Mouse (Mus musculus): Measurements from ENCODE around the gene Camk1d. TPM values are rescaled to one million over a fixed set of nuclear protein-coding genes. Genes with fewer than 3 reads are reported as not detected.

The Camk1d gene
- total and polyA plus RNA-seq, 3 experiments = 2.6 to 10.8 (median 6.8) TPM

DNA sequence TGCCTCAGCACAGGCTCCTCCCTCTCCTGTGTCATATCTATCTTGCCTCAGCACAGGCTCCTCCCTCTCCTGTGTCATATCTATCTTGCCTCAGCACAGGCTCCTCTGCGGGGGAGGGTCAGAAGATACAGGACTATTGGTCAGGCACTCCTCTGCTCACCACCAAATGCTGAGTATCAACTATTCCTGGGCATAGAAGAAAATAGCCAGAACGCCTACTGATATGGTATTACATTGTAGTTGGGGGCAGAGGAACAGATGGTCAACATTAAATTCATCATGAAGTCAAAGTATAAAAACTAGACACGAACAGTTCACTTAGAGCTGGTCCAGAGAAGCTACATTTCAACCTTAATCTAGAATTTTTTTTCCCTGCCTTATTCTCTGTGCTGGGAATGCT lies 395.2 kb downstream of the Camk1d start:
- Histone ChIP-seq H3K9me3 (replicated peaks) (no peaks in the 10 kb centered on the region), H3K36me3 (replicated peaks) (no peaks in the 10 kb centered on the region), H3K4me3 (ENCODE audit: low read depth, low read length) (no peak overlapping the region), H3K4me1 (ENCODE audit: insufficient read depth, low read depth, low read length) (peaks cover 3% of the 10 kb centered on the region; the same call in 1 of the 2 replicates), H3K27me3 (ENCODE audit: insufficient read depth, low read length) (no peaks in the 10 kb centered on the region)
- TF ChIP-seq TAL1 (conservative IDR thresholded peaks at IDR 0.05; ENCODE audit: low read depth, low read length) (no peak), GATA2 (IDR thresholded peaks at IDR 0.05; ENCODE audit: borderline replicate concordance, low read depth, low read length) (no peak), CTCF (IDR thresholded peaks at IDR 0.05; ENCODE audit: low read depth, low read length) (no peak), GATA1 (IDR thresholded peaks at IDR 0.05; ENCODE audit: borderline replicate concordance, low read length) (no peak), POLR2AphosphoS5 (IDR thresholded peaks at IDR 0.05; ENCODE audit: insufficient replicate concordance, low read depth, low read length) (no peak)
- ATAC-seq (ENCODE audit: extremely low read depth, insufficient number of reproducible peaks, low FRiP score, poor library complexity, severe bottlenecking) = no peak
- no peak for DNase-seq (ENCODE audit: low spot score)

GRCm38 (mm10) chr2:5316763-5317162 lies 397.6 kb downstream of the Camk1d start:
- Histone ChIP-seq H3K9me3 (replicated peaks) (no peaks in the 10 kb centered on the region), H3K4me1 (ENCODE audit: insufficient read depth, low read depth, low read length) (peaks cover 3% of the 10 kb centered on the region; the same call in 1 of the 2 replicates), H3K36me3 (replicated peaks) (no peaks in the 10 kb centered on the region), H3K27me3 (ENCODE audit: insufficient read depth, low read length) (no peaks in the 10 kb centered on the region), H3K4me3 (ENCODE audit: low read depth, low read length) (no peak overlapping the region)
- DNase-seq (ENCODE audit: low spot score) (no peak), ATAC-seq (ENCODE audit: extremely low read depth, insufficient number of reproducible peaks, low FRiP score, poor library complexity, severe bottlenecking) (no peak)
- no peak for TF ChIP-seq GATA2 (IDR thresholded peaks at IDR 0.05; ENCODE audit: borderline replicate concordance, low read depth, low read length)
- no peak for TF ChIP-seq POLR2AphosphoS5 (IDR thresholded peaks at IDR 0.05; ENCODE audit: insufficient replicate concordance, low read depth, low read length)
- no peak for TF ChIP-seq TAL1 (conservative IDR thresholded peaks at IDR 0.05; ENCODE audit: low read depth, low read length)
- no peak for TF ChIP-seq CTCF (IDR thresholded peaks at IDR 0.05; ENCODE audit: low read depth, low read length)

DNA sequence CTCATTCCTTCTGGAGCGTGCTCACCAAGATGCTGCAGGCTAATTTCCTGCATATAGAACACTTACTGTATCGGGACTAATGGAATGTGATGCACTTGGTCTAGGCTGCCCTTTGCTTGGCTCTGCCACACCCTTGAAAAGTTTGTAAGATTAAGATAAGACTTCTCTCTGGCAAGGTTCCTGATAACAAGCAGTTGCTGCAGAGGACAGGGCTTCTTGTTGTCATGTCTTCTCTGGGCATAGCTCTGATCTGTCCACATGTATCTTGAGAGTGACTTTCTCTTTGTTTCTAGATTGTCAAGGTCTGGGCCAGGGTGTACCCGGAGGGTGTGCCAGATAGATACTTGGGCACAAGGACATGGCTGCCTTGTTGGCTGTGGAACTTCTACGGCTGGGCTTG lies 398.1 kb downstream of the Camk1d start:
- H3K4me3 ChIP-seq (ENCODE audit: low read depth, low read length) = no peak overlapping the region
- H3K36me3 ChIP-seq (replicated peaks) = no peaks in the 10 kb centered on the region
- H3K9me3 ChIP-seq (replicated peaks) = no peaks in the 10 kb centered on the region
- H3K4me1 ChIP-seq (ENCODE audit: insufficient read depth, low read depth, low read length) = peaks cover 3% of the 10 kb centered on the region; the same call in 1 of the 2 replicates
- no peaks in the 10 kb centered on the region for H3K27me3 ChIP-seq (ENCODE audit: insufficient read depth, low read length)
- TF ChIP-seq GATA1 (IDR thresholded peaks at IDR 0.05; ENCODE audit: borderline replicate concordance, low read length) (no peak), GATA2 (IDR thresholded peaks at IDR 0.05; ENCODE audit: borderline replicate concordance, low read depth, low read length) (no peak), TAL1 (conservative IDR thresholded peaks at IDR 0.05; ENCODE audit: low read depth, low read length) (no peak), CTCF (IDR thresholded peaks at IDR 0.05; ENCODE audit: low read depth, low read length) (no peak), POLR2AphosphoS5 (IDR thresholded peaks at IDR 0.05; ENCODE audit: insufficient replicate concordance, low read depth, low read length) (no peak)
- ATAC-seq (ENCODE audit: extremely low read depth, insufficient number of reproducible peaks, low FRiP score, poor library complexity, severe bottlenecking) (peak; percentile 45), DNase-seq (ENCODE audit: low spot score) (no peak)

DNA sequence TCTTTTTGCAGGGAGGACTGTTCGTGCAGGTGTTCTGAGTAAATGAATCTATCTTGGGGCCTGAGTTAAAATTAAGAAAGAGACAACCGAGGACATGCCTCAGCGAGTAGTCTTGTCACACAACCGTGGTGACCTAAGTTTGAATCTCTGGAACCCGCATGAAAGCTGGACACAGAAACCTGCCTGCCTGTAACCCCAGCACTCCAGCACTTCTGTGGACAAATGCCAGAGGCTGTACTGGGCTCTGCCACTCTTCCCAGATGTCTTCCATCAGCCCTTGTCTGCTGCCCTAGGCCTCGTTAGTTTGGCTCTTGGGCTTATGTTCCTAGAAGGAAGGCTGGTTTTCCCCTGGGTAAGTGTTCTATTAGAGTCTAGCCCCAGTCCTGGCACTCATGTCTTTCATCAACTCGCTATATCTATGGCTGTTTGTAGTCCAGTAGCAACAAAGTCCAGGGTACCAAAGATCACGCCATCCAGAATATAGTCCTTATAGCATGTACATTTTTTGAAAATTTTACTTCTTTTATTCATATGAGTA lies 399.0 kb downstream of the Camk1d start:
- H3K36me3 ChIP-seq (replicated peaks) = no peaks in the 10 kb centered on the region
- ATAC-seq (ENCODE audit: extremely low read depth, insufficient number of reproducible peaks, low FRiP score, poor library complexity, severe bottlenecking) (no peak), DNase-seq (ENCODE audit: low spot score) (no peak)
- no peaks in the 10 kb centered on the region for H3K9me3 ChIP-seq (replicated peaks)
- no peak for TF ChIP-seq POLR2AphosphoS5 (IDR thresholded peaks at IDR 0.05; ENCODE audit: insufficient replicate concordance, low read depth, low read length)
- no peak for TF ChIP-seq GATA2 (IDR thresholded peaks at IDR 0.05; ENCODE audit: borderline replicate concordance, low read depth, low read length)
- TF ChIP-seq GATA1 (IDR thresholded peaks at IDR 0.05; ENCODE audit: borderline replicate concordance, low read length) = no peak
- TF ChIP-seq TAL1 (conservative IDR thresholded peaks at IDR 0.05; ENCODE audit: low read depth, low read length) = no peak
- peaks cover 3% of the 10 kb centered on the region; the same call in 1 of the 2 replicates for H3K4me1 ChIP-seq (ENCODE audit: insufficient read depth, low read depth, low read length)
- no peaks in the 10 kb centered on the region for H3K27me3 ChIP-seq (ENCODE audit: insufficient read depth, low read length)
- no peak overlapping the region for H3K4me3 ChIP-seq (ENCODE audit: low read depth, low read length)

DNA sequence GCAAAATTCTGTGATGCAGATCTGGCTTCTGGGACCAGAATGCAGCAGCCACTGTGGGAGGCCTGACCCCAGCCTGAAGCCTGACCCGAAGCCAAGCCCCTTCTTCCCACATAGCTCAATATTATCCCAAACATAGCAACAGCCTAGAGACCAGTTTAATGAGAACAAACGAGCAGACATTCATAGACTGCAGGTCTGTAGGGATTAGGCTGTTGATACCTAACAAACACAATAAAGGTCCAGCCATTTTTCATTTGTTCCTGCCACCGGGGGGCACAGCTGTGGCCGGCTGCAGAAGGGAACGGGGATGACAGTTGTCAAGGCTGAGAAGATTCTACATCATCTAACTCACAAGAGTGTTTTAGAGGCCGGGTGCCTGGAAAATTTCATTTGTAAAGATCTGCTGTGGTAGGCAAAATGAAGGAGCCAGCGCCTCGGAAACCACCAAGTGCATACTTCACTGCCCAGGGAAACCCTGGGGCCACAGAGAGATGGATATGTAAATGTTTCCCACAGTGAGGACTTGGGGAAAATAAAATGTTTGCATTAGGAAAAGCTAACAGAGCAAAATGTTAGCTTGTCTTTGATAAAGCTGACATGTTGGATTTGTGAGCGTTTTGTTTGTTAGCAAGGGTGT lies 399.7 kb downstream of the Camk1d start:
- H3K36me3 ChIP-seq (replicated peaks) = no peaks in the 10 kb centered on the region
- DNase-seq (ENCODE audit: low spot score) = no peak
- TF ChIP-seq GATA1 (IDR thresholded peaks at IDR 0.05; ENCODE audit: borderline replicate concordance, low read length) = no peak
- TF ChIP-seq GATA2 (IDR thresholded peaks at IDR 0.05; ENCODE audit: borderline replicate concordance, low read depth, low read length) = no peak
- no peak for TF ChIP-seq TAL1 (conservative IDR thresholded peaks at IDR 0.05; ENCODE audit: low read depth, low read length)
- TF ChIP-seq POLR2AphosphoS5 (IDR thresholded peaks at IDR 0.05; ENCODE audit: insufficient replicate concordance, low read depth, low read length) = no peak
- TF ChIP-seq CTCF (IDR thresholded peaks at IDR 0.05; ENCODE audit: low read depth, low read length) = no peak

GRCm38 (mm10) chr2:5305156-5305555 lies 409.2 kb downstream of the Camk1d start:
- ATAC-seq (ENCODE audit: extremely low read depth, insufficient number of reproducible peaks, low FRiP score, poor library complexity, severe bottlenecking) = no peak
- Histone ChIP-seq H3K27me3 (ENCODE audit: insufficient read depth, low read length) (no peaks in the 10 kb centered on the region; the same call in 1 of the 2 replicates), H3K4me3 (ENCODE audit: low read depth, low read length) (no peak overlapping the region), H3K36me3 (replicated peaks) (no peaks in the 10 kb centered on the region), H3K4me1 (ENCODE audit: insufficient read depth, low read depth, low read length) (no peaks in the 10 kb centered on the region), H3K9me3 (replicated peaks) (no peaks in the 10 kb centered on the region)
- no peak for DNase-seq (ENCODE audit: low spot score)
- no peak for TF ChIP-seq GATA1 (IDR thresholded peaks at IDR 0.05; ENCODE audit: borderline replicate concordance, low read length)
- no peak for TF ChIP-seq TAL1 (conservative IDR thresholded peaks at IDR 0.05; ENCODE audit: low read depth, low read length)
- no peak for TF ChIP-seq CTCF (IDR thresholded peaks at IDR 0.05; ENCODE audit: low read depth, low read length)
- TF ChIP-seq GATA2 (IDR thresholded peaks at IDR 0.05; ENCODE audit: borderline replicate concordance, low read depth, low read length) = no peak
- no peak for TF ChIP-seq POLR2AphosphoS5 (IDR thresholded peaks at IDR 0.05; ENCODE audit: insufficient replicate concordance, low read depth, low read length)

More for the DNA sequence above, 399.7 kb downstream of the Camk1d start:
- H3K4me3 ChIP-seq (ENCODE audit: low read depth, low read length) = no peak overlapping the region
- no peaks in the 10 kb centered on the region for H3K27me3 ChIP-seq (ENCODE audit: insufficient read depth, low read length)
- no peaks in the 10 kb centered on the region for H3K9me3 ChIP-seq (replicated peaks)
- no peak for ATAC-seq (ENCODE audit: extremely low read depth, insufficient number of reproducible peaks, low FRiP score, poor library complexity, severe bottlenecking)
- H3K4me1 ChIP-seq (ENCODE audit: insufficient read depth, low read depth, low read length) = peaks cover 3% of the 10 kb centered on the region; the same call in 1 of the 2 replicates
